Mouse (Mus musculus): Measurements from ENCODE around the gene Rcvrn.

DNA sequence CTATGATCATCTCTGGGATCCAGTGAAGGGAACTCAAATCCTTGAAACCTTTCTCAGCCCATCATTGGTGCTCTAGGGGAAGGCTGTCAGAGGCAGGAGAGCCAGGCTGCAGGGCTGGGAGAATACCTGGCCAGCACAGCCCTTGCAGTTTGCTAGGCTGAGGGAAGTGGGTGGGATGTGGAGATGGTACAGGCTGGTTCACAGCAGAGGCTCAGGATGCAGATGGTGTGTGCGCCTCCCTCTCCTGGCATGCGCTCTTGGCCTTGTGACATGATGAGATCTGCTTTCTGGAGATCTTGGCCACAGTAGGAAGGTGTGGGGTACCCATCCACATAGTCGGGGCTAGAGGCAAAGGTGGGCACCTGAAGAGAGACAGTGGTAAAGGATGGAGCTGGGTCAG, 30.9 kb upstream of the Rcvrn start:
- no peak for TF ChIP-seq CTCF (IDR thresholded peaks at IDR 0.05; ENCODE audit: low read depth)
- TF ChIP-seq EP300 (IDR thresholded peaks at IDR 0.05; ENCODE audit: low read depth): no peak

Data from liver, postnatal 0 days (tissue).